Mouse (Mus musculus) liver, postnatal 0 days (tissue): ENCODE measurements around the gene Rplp0. TPM values are rescaled to one million over a fixed set of nuclear protein-coding genes. Genes with fewer than 3 reads are reported as not detected.

ENCODE experiments used
- ATAC-seq: fragments of 200-750 bp; cut with Nextera tagmentation; 2 replicates; pipeline ENCODE4 v1.8.0; 2017; ENCODE audit warnings: mild to moderate bottlenecking, moderate library complexity
- DNase-seq: peaks from one replicate; pipeline ENCODE4 v3.0.0-alpha.2; 2016
- H3K27ac ChIP-seq: fragments of 300-500 bp; sonication (generic); 2 replicates; pipeline ENCODE4 v1.5.1; 2014; ENCODE audit warnings: antibody characterized with exemption, moderate library complexity, mild to moderate bottlenecking, low read depth
- H3K27me3 ChIP-seq: fragments of 300-500 bp; sonication (generic); 2 replicates; pipeline ENCODE4 v1.6.1; 2014; ENCODE audit warnings: low read length, control low read depth, mixed read lengths; ENCODE audit not compliant: insufficient read depth
- H3K36me3 ChIP-seq: fragments of 300-500 bp; sonication (generic); replicated peaks from 2 replicates; pipeline ENCODE4 v1.6.1; 2014; ENCODE audit warnings: mild to moderate bottlenecking, control low read depth, low read length, moderate library complexity, mixed read lengths; ENCODE audit not compliant: insufficient read depth
- H3K4me1 ChIP-seq: fragments of 300-500 bp; sonication (generic); 2 replicates; pipeline ENCODE4 v1.6.1; 2014; ENCODE audit warnings: antibody characterized with exemption, mild to moderate bottlenecking, control low read depth; ENCODE audit not compliant: insufficient read depth
- H3K4me2 ChIP-seq: fragments of 300-500 bp; sonication (generic); 2 replicates; pipeline ENCODE4 v1.6.1; 2014; ENCODE audit warnings: low read depth, mild to moderate bottlenecking, low read length, moderate library complexity, mixed read lengths
- H3K4me3 ChIP-seq: fragments of 300-500 bp; sonication (generic); 2 replicates; pipeline ENCODE4 v1.5.1; 2014; ENCODE audit warnings: low read depth, low read length
- H3K9ac ChIP-seq: fragments of 300-500 bp; sonication (generic); replicated peaks from 2 replicates; pipeline ENCODE4 v1.6.1; 2014; ENCODE audit warnings: mild to moderate bottlenecking, moderate library complexity
- H3K9me3 ChIP-seq: fragments of 300-500 bp; sonication (generic); 2 replicates; pipeline ENCODE4 v1.6.1; 2016; ENCODE audit warnings: mild to moderate bottlenecking, control low read depth, low read length, mixed read lengths
- CTCF ChIP-seq: sonication (generic); IDR thresholded peaks from 2 replicates; pipeline ENCODE4 v1.5.1; 2016; ENCODE audit warnings: antibody characterized with exemption, low read depth
- EP300 ChIP-seq: IDR thresholded peaks from 2 replicates; pipeline ENCODE4 v1.6.1; 2016; ENCODE audit warnings: antibody characterized with exemption, low read depth, mild to moderate bottlenecking
- WGBS: fragments of 180-500 bp; shearing (Covaris S2); extraction: QIAGEN DNeasy Blood & Tissue Kit; methylation state at CpG from one replicate; pipeline ENCODE4 v1.1.7; 2014; ENCODE audit not compliant: insufficient replicate concordance; 5-methylcytosine and 5-hydroxymethylcytosine counted together
- polyA plus RNA-seq: library from polyadenylated mRNA; unstranded; fragments of >200 nt; fragmentation: Nextera tagmentation; extraction: Ambion mirVana; gene quantifications from 2 replicates; pipeline ENCODE4 v1.2.1, GENCODE M21; 2015

The Rplp0 gene
- polyA plus RNA-seq, 1 experiment from 2014 or later, result 822 TPM

DNA sequence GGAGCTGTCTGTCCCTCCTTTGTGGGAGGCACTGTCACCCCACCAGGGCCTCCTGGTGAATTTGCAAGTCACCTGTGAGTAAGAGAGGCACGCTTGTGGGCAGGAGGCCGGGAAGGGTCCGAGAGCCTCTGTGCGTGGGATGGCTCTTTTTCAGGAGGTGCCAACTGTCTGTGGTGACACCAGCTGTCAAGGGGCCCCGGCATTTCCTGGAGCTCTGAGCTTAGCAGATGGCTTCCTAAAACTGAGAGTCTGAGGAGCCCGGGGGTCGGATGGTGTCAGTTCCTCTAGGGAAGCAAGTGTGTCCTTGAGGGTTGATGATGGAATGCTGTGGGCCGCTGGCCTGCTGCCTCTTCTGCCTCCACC is 28.8 kb upstream of the Rplp0 start:
- WGBS, result 25% methylated on average over 8 of the region's 8 CpGs
- H3K36me3 ChIP-seq, result peaks cover 11% of the 10 kb centered on the region; the same call in 1 of the 2 replicates
- H3K9ac ChIP-seq, result no peak overlapping the region
- peak overlapping the region; percentile 46 for H3K4me2 ChIP-seq
- H3K27me3 ChIP-seq, result no peaks in the 10 kb centered on the region
- no peaks in the 10 kb centered on the region for H3K9me3 ChIP-seq
- H3K4me3 ChIP-seq, result no peak overlapping the region
- peak; percentile 5; the same call in 1 of the 2 replicates for ATAC-seq
- TF ChIP-seq EP300, result 0 out of 2 replicates have a peak, but pooled peaks have one; percentile 29
- TF ChIP-seq CTCF, result no peak
- peak overlapping the region; percentile 82 for H3K27ac ChIP-seq
- DNase-seq, result peak; percentile 55
- peaks cover 75% of the 10 kb centered on the region for H3K4me1 ChIP-seq

DNA sequence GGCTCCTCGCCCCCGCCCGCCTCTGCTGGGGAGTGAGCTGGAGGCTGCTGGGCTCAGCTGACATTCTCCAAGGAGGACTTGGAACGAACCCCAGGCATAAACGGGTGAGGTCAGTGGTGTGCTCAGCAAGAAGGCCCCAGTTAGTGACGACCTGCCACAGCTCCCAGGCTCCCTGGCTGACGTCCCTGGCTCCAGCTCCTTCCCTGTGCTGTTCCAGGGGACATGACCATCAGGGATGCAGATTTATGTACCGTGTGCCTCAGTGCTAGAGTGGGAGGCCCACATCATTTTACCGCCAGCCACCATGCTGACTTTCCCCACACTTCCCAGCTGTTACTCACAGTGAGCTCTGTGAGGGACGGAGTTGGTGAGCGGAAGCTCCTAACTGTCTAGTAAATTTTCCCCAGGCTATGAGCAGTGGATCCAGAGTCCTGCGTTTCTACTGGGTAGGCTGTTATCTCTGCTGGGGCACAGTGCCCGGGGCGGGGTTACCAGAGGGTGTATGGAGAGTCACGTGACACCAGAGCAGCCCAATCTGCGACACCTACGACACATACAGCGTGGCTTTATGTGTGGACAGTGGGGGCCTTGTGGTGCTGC is 27.5 kb upstream of the Rplp0 start:
- H3K27me3 ChIP-seq, result no peaks in the 10 kb centered on the region
- H3K9me3 ChIP-seq, result no peaks in the 10 kb centered on the region
- peak; percentile 82 for DNase-seq
- H3K4me2 ChIP-seq, result peak overlapping the region; percentile 50
- peaks cover 79% of the 10 kb centered on the region for H3K4me1 ChIP-seq
- H3K4me3 ChIP-seq, result no peak overlapping the region
- peaks cover 4% of the 10 kb centered on the region; the same call in 1 of the 2 replicates for H3K36me3 ChIP-seq
- H3K9ac ChIP-seq, result peak overlapping the region; percentile 32; the same call in 1 of the 2 replicates
- ATAC-seq, result peak; percentile 82
- 30% methylated on average over 18 of the region's 18 CpGs for WGBS
- TF ChIP-seq EP300 (no peak), CTCF (no peak)
- peak overlapping the region; percentile 82 for H3K27ac ChIP-seq

DNA sequence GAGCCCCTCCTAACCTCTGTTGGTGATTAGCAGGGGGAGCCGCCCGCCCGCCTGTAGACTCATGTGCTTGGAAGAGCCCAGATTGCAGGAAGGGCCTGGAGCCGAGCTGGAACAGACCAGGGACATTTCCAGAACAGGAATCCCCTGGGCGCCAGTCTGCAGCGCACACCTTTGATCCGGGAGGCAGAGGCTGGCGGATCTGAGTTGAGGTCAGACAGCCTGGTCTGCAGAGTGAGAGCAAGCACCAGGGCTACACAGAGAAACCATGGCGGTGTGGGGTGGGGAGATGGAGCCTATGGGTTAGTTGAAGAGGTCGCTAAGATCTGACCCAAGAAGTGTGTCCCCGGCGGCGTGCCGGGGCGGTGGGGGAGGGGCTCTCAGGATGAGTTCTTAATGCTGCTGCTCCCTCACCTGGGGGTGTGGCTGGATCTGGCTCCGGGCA is 25.0 kb upstream of the Rplp0 start:
- DNase-seq (peak; percentile 40), ATAC-seq (no peak)
- peaks cover 4% of the 10 kb centered on the region; the same call in 1 of the 2 replicates for H3K36me3 ChIP-seq
- 0 out of 2 replicates have a peak overlapping the region, but pooled peaks have one; percentile 3 for H3K4me3 ChIP-seq
- no peak for TF ChIP-seq EP300
- TF ChIP-seq CTCF, result no peak
- peaks cover 84% of the 10 kb centered on the region for H3K4me1 ChIP-seq
- H3K27me3 ChIP-seq, result no peaks in the 10 kb centered on the region
- no peak overlapping the region; the same call in 1 of the 2 replicates for H3K9ac ChIP-seq
- H3K27ac ChIP-seq, result peak overlapping the region; percentile 82
- 18% methylated on average over 16 of the region's 16 CpGs for WGBS
- H3K9me3 ChIP-seq, result no peaks in the 10 kb centered on the region
- H3K4me2 ChIP-seq, result peak overlapping the region; percentile 54

DNA sequence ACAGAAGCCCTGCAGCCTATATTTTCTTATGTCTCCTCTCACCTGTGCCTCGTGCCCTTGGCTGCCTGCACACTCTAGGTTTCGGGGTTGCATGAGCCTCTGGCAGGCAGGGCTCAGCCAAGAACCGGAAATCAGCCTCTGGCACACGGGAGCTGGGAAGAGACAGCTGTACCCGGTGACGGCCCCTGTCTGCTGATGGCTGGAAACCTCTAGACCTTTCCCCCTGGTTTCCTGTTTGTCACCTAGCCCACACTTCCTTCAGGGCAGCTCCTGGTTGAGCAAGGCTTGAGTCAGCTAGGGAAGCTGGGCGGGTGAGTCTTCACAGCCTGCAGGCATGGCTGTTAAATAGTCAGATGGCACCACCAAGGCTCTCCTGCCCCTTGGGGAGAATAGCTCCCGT is 24.4 kb upstream of the Rplp0 start:
- H3K9ac ChIP-seq, result peak overlapping the region; percentile 32; the same call in 1 of the 2 replicates

DNA sequence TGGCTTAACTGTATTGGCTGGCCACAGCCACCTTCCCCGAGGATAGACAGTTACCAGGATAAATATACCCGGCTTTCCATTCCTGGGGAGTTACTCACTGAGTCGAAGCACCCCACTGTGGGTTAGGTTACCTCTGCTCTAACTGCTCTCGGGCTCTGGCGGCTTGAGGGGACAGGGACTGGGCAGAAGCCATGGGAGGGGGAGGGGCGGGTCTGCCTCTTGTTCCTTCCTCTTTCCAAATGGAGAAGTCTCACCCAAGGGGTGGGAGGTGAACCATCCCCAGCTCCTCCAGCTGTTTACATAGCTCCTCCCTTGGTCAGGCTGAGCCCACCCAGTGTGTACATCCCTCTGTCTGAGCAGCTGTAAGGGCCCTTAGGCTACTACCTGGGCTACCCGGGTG is 23.6 kb upstream of the Rplp0 start:
- Histone ChIP-seq H3K27me3 (no peaks in the 10 kb centered on the region), H3K4me1 (peaks cover 72% of the 10 kb centered on the region), H3K9me3 (no peaks in the 10 kb centered on the region), H3K9ac (peak overlapping the region; percentile 32), H3K36me3 (peaks cover 4% of the 10 kb centered on the region; the same call in 1 of the 2 replicates), H3K27ac (peak overlapping the region; percentile 82), H3K4me3 (peak overlapping the region; percentile 9; the same call in 1 of the 2 replicates), H3K4me2 (peak overlapping the region; percentile 54)
- DNase-seq (peak; percentile 74), ATAC-seq (no peak)
- 20% methylated on average over 7 of the region's 7 CpGs for WGBS
- TF ChIP-seq CTCF (no peak), EP300 (no peak)

More for the DNA sequence above, 24.4 kb upstream of the Rplp0 start:
- H3K4me1 ChIP-seq, result peaks cover 79% of the 10 kb centered on the region
- TF ChIP-seq CTCF (no peak), EP300 (no peak)
- H3K4me3 ChIP-seq, result peak overlapping the region; percentile 13
- no peaks in the 10 kb centered on the region for H3K9me3 ChIP-seq
- H3K4me2 ChIP-seq, result peak overlapping the region; percentile 54
- H3K36me3 ChIP-seq, result peaks cover 4% of the 10 kb centered on the region; the same call in 1 of the 2 replicates
- no peaks in the 10 kb centered on the region for H3K27me3 ChIP-seq
- H3K27ac ChIP-seq, result peak overlapping the region; percentile 82
- DNase-seq (peak; percentile 53), ATAC-seq (peak; percentile 7; the same call in 1 of the 2 replicates)
- 8% methylated on average over 8 of the region's 8 CpGs for WGBS

DNA sequence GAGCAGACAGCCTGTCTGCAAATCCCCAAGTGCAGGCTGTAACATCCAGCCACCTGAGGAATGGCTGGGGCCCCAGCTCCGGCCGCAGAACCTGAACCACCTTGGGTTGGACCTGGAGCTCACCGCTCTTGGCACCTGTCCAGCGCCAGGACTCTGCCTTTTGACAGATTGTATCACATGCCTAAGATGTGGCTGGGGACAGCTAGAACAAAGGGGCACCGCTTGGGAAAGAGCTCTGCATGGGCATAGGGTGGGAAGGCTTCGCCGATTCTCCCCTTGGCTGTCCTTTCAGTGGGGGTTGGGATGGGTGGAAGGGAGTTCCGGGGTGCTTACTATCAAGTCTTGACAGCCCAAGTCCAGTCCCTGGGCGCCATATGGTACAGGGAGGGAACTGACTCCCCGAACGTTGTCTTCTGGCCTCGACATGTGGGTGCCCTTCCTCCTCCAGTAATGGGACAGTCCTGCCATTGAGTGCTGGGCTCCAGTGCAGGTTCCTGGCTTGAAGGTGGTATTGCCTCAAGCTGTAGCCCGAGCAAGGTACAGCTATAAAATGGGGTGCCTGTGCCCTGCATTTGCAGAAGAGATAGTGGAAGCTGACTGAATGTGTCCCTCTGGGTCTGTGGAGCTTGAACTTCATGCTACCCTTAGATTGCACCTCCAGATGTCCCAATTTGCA is 21.1 kb upstream of the Rplp0 start:
- no peaks in the 10 kb centered on the region for H3K27me3 ChIP-seq
- peaks cover 69% of the 10 kb centered on the region for H3K4me1 ChIP-seq
- peaks cover 2% of the 10 kb centered on the region; the same call in 1 of the 2 replicates for H3K36me3 ChIP-seq
- no peak for DNase-seq
- no peak for TF ChIP-seq EP300
- no peak for TF ChIP-seq CTCF
- no peak overlapping the region for H3K4me3 ChIP-seq
- H3K27ac ChIP-seq, result peak overlapping the region; percentile 44
- no peak overlapping the region for H3K9ac ChIP-seq
- WGBS, result 45% methylated on average over 13 of the region's 13 CpGs
- peak; percentile 2; the same call in 1 of the 2 replicates for ATAC-seq
- H3K9me3 ChIP-seq, result no peaks in the 10 kb centered on the region
- peak overlapping the region; percentile 43 for H3K4me2 ChIP-seq
